Mouse (Mus musculus) spleen, postnatal 14 days (tissue): Measurements from ENCODE around the gene Letmd1.
"Not testable (repeated sequence)": the region's sequence is repeated elsewhere in the genome, so short reads cannot be mapped to it uniquely, and the experiment has no call there.

ENCODE experiments used
- DNase-seq, 2 experiments: peaks; one replicate each; pipeline ENCODE4 v3.0.0; 2021 to 2022; ENCODE audit warnings: low spot score in 2 of 2

The Letmd1 gene

DNA sequence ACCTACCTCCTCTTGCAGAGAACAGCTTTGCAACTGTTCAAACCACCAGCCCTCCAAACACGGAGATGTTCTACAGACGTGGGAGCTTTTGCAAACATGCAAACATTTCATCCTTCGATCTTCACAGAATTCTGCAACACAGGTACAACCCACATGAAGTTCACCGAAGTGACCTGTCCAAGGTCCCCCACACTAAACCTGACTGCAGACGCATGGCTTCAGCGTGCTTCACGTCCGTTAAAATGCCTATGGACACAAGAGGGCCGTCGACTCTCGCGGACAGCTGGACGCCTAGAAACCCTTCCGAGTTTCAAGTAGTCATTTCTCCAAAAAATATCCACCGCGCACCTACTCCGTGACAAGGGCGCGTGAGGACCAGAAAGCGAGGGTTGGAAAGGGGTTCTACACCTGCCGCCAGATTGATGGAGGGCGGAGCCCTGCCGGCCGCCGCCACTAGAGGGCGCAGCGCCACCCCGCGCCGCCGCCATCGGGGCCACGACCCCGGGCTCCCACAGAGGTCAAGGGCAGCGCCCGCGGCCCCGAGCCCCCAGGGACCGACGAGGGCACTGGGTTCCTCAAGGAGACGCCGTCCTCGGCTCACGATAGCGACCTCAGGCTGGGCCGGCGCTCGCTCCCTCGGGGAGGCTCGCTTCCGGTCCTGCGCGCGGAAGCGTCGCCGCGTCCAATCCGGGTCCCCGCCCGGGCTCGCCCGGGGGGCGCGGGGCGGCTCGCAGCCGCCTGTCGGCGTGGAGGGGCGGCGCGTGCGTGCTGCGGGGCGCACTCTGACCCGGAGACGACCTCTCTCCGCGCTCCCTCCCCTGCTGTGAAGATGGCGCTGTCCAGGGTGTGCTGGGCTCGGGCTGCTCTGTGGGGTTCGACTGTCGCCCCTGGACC lies at the start of gene Letmd1:
Gene Letmd1 (plus strand): TSS at position 729 of the 894 bp plus-strand sequence.
- DNase-seq: peak; percentile 65 to 76

- DNase-seq: no peak
Observed at GRCm38 (mm10) chr15:100419311-100419710, 49.5 kb upstream of the Letmd1 start.

- DNase-seq: no peak
Observed at GRCm38 (mm10) chr15:100419901-100420745, 48.7 kb upstream of the Letmd1 start.

GRCm38 (mm10) chr15:100421059-100421757 lies 47.6 kb upstream of the Letmd1 start:
- no peak for DNase-seq

DNA sequence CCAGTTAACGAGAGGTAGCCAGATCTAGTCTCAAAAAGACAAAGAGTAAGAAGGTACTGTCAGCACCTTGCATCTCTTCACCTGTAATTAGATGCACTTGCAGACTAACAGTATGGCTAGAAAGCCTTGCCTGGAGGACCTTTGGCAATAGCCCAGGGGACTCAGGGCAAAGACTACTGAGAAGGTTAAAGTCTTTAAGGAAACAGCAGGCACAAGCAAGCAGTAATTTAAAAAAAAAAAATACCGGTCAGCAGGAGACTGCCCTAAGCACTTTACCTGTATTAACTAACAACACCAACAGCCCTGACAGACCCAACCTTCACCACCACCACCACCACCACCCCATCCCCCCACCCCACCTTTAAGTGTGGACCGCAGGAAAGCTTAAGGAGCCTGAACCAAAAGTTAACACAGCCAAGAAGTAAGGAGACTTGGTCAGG lies 47.0 kb upstream of the Letmd1 start, which contains the start of gene Gm5475:
Gene Gm5475 (plus strand): TSS at position 390 of the 440 bp plus-strand sequence.
- DNase-seq: not testable (repeated sequence)

- peak in 1 of 2 experiments; percentile 21 for DNase-seq
Observed at GRCm38 (mm10) chr15:100422476-100422875, 46.3 kb upstream of the Letmd1 start.

DNA sequence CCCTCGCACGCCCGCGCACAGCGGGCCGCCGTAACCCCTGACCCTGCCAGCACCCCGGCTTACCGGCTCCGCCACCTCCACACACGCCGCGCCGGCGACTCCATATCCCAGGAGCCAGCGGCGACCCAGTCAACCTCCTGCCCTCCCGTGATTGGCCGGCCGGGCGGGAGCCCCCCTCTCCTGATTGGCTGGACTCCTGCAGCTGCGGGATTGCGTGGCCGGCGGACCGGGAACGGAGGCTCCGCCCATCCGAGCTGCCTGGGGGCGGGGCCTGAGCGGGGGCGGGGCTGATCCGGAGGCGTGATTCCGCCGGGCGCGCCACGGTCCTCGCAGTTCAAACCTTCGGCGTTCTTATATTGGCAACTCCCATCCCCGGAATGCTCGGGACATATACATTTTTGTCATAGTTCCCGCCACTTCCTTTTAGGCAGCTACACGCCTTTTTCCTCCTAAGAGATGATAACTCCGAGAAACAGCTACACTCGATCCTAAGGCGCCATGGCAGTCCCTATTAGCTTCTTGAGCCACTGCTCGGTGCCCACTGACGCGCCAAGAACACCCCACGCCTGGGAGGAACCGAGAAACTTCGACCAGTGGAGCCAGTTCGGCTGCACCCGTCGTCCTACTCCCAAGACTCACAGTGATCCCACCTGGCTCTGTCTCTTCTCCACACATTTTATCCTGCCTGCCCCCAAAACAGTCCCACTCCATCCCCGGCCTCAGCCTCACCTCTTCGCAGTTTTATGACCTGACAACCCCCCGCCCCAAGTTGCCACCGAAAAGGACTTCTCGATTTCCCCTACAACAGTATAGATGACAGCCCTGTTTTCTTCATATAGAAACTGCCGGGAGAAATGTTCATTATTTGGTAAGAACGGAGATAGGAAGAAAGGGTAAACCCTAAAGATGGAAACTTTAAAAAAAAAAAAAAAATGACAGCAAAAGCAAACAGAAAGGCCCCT lies 45.6 kb upstream of the Letmd1 start:
- DNase-seq: peak; percentile 93

DNA sequence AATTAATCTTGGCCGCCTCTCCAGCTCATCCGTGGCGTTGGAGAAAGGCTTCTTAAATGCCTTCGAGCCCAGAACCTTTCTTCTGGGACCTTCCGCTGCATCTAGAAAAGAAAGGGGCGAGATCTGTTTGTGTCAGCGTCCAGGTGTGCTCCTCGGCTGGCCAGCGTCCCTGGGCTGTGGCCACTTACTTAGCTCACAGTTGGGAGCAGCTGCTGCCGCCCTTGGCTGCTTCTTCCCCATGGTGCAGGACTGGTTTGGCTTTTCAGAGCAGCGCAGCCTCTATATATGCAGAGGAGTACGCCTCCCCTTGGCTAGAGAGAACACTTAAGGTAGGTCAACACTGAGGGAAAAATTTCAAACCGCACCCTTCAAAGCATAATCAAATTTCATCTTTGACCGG lies 44.9 kb upstream of the Letmd1 start:
- DNase-seq: no peak

DNA sequence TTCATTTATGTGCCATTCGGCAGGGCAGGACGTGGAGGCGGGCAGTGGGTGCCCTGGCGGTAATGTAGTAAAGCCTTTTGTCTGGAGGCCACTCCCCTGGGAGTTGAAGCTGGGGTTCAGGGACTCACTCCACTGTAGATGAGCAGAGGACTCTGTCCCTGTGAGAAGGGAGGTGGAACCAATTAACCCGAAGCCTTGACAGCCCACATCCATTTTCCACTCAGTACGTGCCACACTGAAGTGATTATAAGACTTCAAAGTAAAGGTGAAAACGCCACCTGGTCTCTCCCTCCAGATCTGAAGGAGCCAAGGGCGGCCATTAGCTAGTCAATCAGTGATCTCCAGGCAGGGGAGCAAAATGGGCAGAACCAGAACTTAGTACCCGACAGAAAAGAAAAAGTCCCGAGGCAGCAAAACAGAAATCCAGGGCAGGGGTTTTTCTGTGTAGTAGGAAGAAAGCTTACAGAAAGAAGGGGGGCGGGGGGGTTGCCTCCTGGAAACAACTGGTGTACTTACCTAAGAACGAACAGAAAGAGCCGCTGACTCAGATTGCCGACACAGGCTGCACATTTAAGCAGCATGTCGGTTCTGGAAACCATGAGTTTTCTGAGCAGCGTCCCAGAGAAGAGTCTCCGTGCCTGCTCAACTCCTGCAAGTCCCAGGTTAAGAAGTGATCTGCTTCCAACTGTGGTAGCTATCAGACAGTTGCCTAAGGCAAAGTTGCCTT lies 44.3 kb upstream of the Letmd1 start, which contains the start of gene Slc11a2:
Gene Slc11a2 (minus strand): TSS at position 677 of the 727 bp plus-strand sequence.
- DNase-seq: no peak

GRCm38 (mm10) chr15:100428296-100428905 lies 40.4 kb upstream of the Letmd1 start:
- no peak for DNase-seq

DNA sequence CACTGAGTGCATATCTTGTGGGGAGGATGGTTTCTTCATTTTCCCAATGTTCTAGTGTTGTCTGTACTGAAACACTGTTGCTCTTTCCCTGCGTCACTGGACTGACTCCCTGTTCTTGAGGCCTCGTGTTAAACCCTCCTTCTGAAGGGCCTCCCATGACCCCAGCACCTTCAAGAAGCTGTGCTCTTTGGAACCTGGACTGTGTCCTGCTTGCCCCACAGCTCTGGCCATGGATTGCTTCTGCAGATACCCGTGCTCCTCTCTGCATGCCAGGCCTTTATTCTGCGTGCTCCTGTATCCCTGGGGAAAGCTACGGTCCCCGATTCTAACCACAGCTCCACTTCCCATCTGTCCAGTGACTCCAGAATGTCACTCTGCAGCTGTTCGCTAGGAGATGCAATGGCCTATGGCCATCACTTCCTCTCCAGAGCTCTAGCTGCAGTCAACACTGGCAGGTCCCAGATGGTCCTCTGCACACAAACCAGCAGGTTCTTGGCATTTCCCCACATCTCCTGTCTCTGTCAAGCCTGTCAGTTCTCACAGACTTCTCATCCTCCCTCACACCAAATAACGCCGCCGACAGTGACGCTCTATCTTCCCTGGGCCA lies 38.8 kb upstream of the Letmd1 start:
- no peak for DNase-seq

- DNase-seq: no peak
Observed at GRCm38 (mm10) chr15:100433234-100433633, 35.6 kb upstream of the Letmd1 start.

DNA sequence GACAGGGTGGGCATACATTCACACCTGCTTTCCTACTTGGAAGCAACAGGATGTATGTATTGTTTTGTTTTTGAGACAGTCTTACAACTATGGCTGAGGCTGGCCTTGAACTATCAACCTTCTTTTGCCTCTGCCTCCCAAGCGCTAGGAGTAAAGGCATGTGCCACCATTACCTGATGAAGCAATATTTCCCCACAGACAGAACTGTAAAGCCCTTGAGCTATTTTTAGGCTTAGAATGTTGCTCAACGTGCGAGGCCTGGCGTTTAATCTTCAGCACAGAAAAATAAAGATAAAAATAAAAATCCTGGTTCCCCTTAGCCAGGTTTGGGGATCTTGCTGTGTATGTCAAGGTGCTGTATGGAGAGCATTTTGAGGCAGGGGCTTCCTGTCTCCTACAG lies 32.7 kb upstream of the Letmd1 start:
- no peak for DNase-seq

- no peak for DNase-seq
Observed at GRCm38 (mm10) chr15:100436518-100436917, 32.3 kb upstream of the Letmd1 start.

- DNase-seq: peak; percentile 57 to 72
Observed at GRCm38 (mm10) chr15:100443126-100443922, 25.5 kb upstream of the Letmd1 start.

- no peak for DNase-seq
Observed at GRCm38 (mm10) chr15:100446887-100447286, 21.9 kb upstream of the Letmd1 start.

DNA sequence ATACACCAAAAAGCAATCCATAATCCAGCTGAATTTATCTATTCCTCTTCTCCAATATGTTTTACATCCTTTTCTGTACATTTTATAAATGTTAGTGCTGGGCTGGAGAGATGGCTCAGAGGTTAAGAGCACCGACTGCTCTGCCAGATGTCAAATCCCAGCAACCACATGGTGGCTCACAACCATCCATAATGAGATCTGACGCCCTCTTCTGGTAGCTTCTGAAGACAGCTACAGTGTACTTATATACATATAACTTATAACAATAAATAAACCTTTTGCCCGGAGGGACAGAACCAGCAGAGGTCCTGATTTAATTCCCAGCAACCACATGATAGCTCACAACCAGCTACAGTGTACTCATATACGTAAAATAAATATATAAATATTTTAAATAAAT lies 20.3 kb upstream of the Letmd1 start:
- no peak for DNase-seq

GRCm38 (mm10) chr15:100449495-100449894 lies 19.3 kb upstream of the Letmd1 start:
- no peak for DNase-seq
